Mouse (Mus musculus): ENCODE results near the gene Spindoc. TPM values are rescaled to one million over a fixed set of nuclear protein-coding genes. Genes with fewer than 3 reads are reported as not detected.

Gene Spindoc
- total and polyA plus RNA-seq, 3 experiments = 9.0 to 21.7 (median 10.6) TPM

- TF ChIP-seq USF2 (conservative IDR thresholded peaks at IDR 0.05; ENCODE audit: low read depth, low read length) = no peak
- Histone ChIP-seq H3K27ac (ENCODE audit: insufficient read depth, low read depth) (no peak overlapping the region), H3K9ac (ENCODE audit: insufficient read depth, low read depth) (no peak overlapping the region), H3K4me3 (replicated peaks in 1 of 3; ENCODE audit: low read depth in 2 of 3, low read length in 2 of 3, poor library complexity in 1 of 3) (no peak overlapping the region), H3K9me3 (replicated peaks; ENCODE audit: low read length) (no peaks in the 10 kb centered on the region), H3K4me2 (ENCODE audit: insufficient read depth, low read depth, poor library complexity, severe bottlenecking) (no peak overlapping the region), H3K36me3 (replicated peaks in 1 of 2; ENCODE audit: control insufficient read depth in 1 of 2, insufficient read depth in 1 of 2, low read length in 1 of 2) (peaks cover 0 to 44% of the 10 kb centered on the region in 2 experiments), H3K4me1 (ENCODE audit: control insufficient read depth in 1 of 2, insufficient read depth in 2 of 2) (peaks cover 22 to 85% of the 10 kb centered on the region in 2 experiments), H3K27me3 (replicated peaks) (no peaks in the 10 kb centered on the region), H3K79me2 (replicated peaks; ENCODE audit: control insufficient read depth, extremely low read depth, insufficient read depth, poor library complexity, severe bottlenecking) (peaks cover 18% of the 10 kb centered on the region)
- DNase-seq (ENCODE audit: extremely low read depth) = no peak
- dilution Hi-C loops (cut with MboI; ENCODE audit: extremely low pct_ligation_motif_present, extremely low pct_unique_long_range_greater_than_20kb, low sequenced_read_pairs) = no loop called here
- in situ Hi-C loops (cut with MboI; ENCODE audit: low pct_ligation_motif_present, low pct_unique_long_range_greater_than_20kb, low sequenced_read_pairs) = no loop called here
Observed at GRCm38 (mm10) chr19:7307995-7308770, 74.6 kb downstream of the Spindoc start.

GRCm38 (mm10) chr19:7306968-7307367, 75.8 kb downstream of the Spindoc start:
- in situ Hi-C loops (cut with MboI; ENCODE audit: low pct_ligation_motif_present, low pct_unique_long_range_greater_than_20kb, low sequenced_read_pairs) (no loop called here), dilution Hi-C loops (cut with MboI; ENCODE audit: extremely low pct_ligation_motif_present, extremely low pct_unique_long_range_greater_than_20kb, low sequenced_read_pairs) (no loop called here)
- no peak overlapping the region for H3K9ac ChIP-seq (ENCODE audit: insufficient read depth, low read depth)
- H3K79me2 ChIP-seq (replicated peaks; ENCODE audit: control insufficient read depth, extremely low read depth, insufficient read depth, poor library complexity, severe bottlenecking) = peaks cover 13% of the 10 kb centered on the region
- no peak overlapping the region for H3K4me2 ChIP-seq (ENCODE audit: insufficient read depth, low read depth, poor library complexity, severe bottlenecking)
- H3K27me3 ChIP-seq (replicated peaks) = no peaks in the 10 kb centered on the region
- H3K36me3 ChIP-seq (replicated peaks in 1 of 2; ENCODE audit: control insufficient read depth in 1 of 2, insufficient read depth in 1 of 2, low read length in 1 of 2) = peaks cover 0 to 55% of the 10 kb centered on the region in 2 experiments
- no peaks in the 10 kb centered on the region for H3K9me3 ChIP-seq (replicated peaks; ENCODE audit: low read length)
- TF ChIP-seq PAX5 (IDR thresholded peaks at IDR 0.05; ENCODE audit: low read length) (no peak), TBP (conservative IDR thresholded peaks at IDR 0.05; ENCODE audit: low read depth, low read length) (no peak), USF2 (conservative IDR thresholded peaks at IDR 0.05; ENCODE audit: low read depth, low read length) (no peak), EP300 (IDR thresholded peaks at IDR 0.05; ENCODE audit: low read length) (no peak), CHD2 (IDR thresholded peaks at IDR 0.05; ENCODE audit: low read length) (no peak), USF1 (IDR thresholded peaks at IDR 0.05; ENCODE audit: low read depth, low read length) (no peak), BHLHE40 (IDR thresholded peaks at IDR 0.05; ENCODE audit: low read depth, low read length) (no peak), MAX (IDR thresholded peaks at IDR 0.05; ENCODE audit: low read length) (no peak), CTCF (conservative IDR thresholded peaks at IDR 0.05 in 1 of 2, IDR thresholded peaks at IDR 0.05 in 1 of 2; ENCODE audit: low read depth in 2 of 2, low read length in 2 of 2) (no peak)
- peaks cover 22 to 86% of the 10 kb centered on the region in 2 experiments for H3K4me1 ChIP-seq (ENCODE audit: control insufficient read depth in 1 of 2, insufficient read depth in 2 of 2)
- DNase-seq (ENCODE audit: extremely low read depth) = no peak
- no peak overlapping the region for H3K27ac ChIP-seq (ENCODE audit: insufficient read depth, low read depth)
- no peak overlapping the region for H3K4me3 ChIP-seq (replicated peaks in 1 of 3; ENCODE audit: low read depth in 2 of 3, low read length in 2 of 3, poor library complexity in 1 of 3)

GRCm38 (mm10) chr19:7305380-7306310, 77.1 kb downstream of the Spindoc start:
- in situ Hi-C loops (cut with MboI; ENCODE audit: low pct_ligation_motif_present, low pct_unique_long_range_greater_than_20kb, low sequenced_read_pairs) = no loop called here
- no peak overlapping the region for H3K9ac ChIP-seq (ENCODE audit: insufficient read depth, low read depth)
- peaks cover 13 to 82% of the 10 kb centered on the region in 2 experiments for H3K4me1 ChIP-seq (ENCODE audit: control insufficient read depth in 1 of 2, insufficient read depth in 2 of 2)
- no peak for TF ChIP-seq MAFK (IDR thresholded peaks at IDR 0.05; ENCODE audit: insufficient replicate concordance, low read length)
- TF ChIP-seq MAX (IDR thresholded peaks at IDR 0.05; ENCODE audit: low read length) = no peak
- TF ChIP-seq RCOR1 (conservative IDR thresholded peaks at IDR 0.05; ENCODE audit: low read depth, low read length) = no peak
- TF ChIP-seq ZKSCAN1 (IDR thresholded peaks at IDR 0.05; ENCODE audit: borderline replicate concordance, low read depth, low read length) = no peak
- no peak for TF ChIP-seq KAT2A (IDR thresholded peaks at IDR 0.05; ENCODE audit: insufficient replicate concordance, low read length)
- no peak for TF ChIP-seq USF2 (conservative IDR thresholded peaks at IDR 0.05; ENCODE audit: low read depth, low read length)
- no peak for TF ChIP-seq UBTF (IDR thresholded peaks at IDR 0.05; ENCODE audit: low read depth, low read length)
- no peak for TF ChIP-seq POLR2AphosphoS2 (IDR thresholded peaks at IDR 0.05; ENCODE audit: low read depth, low read length)
- no peak for TF ChIP-seq USF1 (IDR thresholded peaks at IDR 0.05; ENCODE audit: low read depth, low read length)
- no peak for TF ChIP-seq POLR2A (IDR thresholded peaks at IDR 0.05; ENCODE audit: low read depth, low read length)
- no peak for TF ChIP-seq HCFC1 (IDR thresholded peaks at IDR 0.05; ENCODE audit: low read depth, low read length)
- no peak for TF ChIP-seq ETS1 (conservative IDR thresholded peaks at IDR 0.05; ENCODE audit: low read depth, low read length)
- TF ChIP-seq RAD21 (IDR thresholded peaks at IDR 0.05; ENCODE audit: low read depth, low read length) = no peak
- no peak for TF ChIP-seq JUND (conservative IDR thresholded peaks at IDR 0.05; ENCODE audit: low read depth, low read length)
- no peak for TF ChIP-seq CHD2 (IDR thresholded peaks at IDR 0.05; ENCODE audit: low read length)
- TF ChIP-seq MEF2A (IDR thresholded peaks at IDR 0.05; ENCODE audit: borderline replicate concordance, low read depth, low read length) = no peak
- TF ChIP-seq TBP (conservative IDR thresholded peaks at IDR 0.05; ENCODE audit: low read depth, low read length) = no peak
- TF ChIP-seq NELFE (IDR thresholded peaks at IDR 0.05; ENCODE audit: low read depth, low read length) = no peak
- H3K27ac ChIP-seq (ENCODE audit: insufficient read depth, low read depth) = no peak overlapping the region
- H3K4me2 ChIP-seq (ENCODE audit: insufficient read depth, low read depth, poor library complexity, severe bottlenecking) = no peak overlapping the region
- H3K36me3 ChIP-seq (replicated peaks in 1 of 2; ENCODE audit: control insufficient read depth in 1 of 2, insufficient read depth in 1 of 2, low read length in 1 of 2) = peaks cover 0 to 66% of the 10 kb centered on the region in 2 experiments
- no peak overlapping the region for H3K4me3 ChIP-seq (replicated peaks in 1 of 3; ENCODE audit: low read depth in 2 of 3, low read length in 2 of 3, poor library complexity in 1 of 3)
- peaks cover 5% of the 10 kb centered on the region for H3K79me2 ChIP-seq (replicated peaks; ENCODE audit: control insufficient read depth, extremely low read depth, insufficient read depth, poor library complexity, severe bottlenecking)
- dilution Hi-C loops (cut with MboI; ENCODE audit: extremely low pct_ligation_motif_present, extremely low pct_unique_long_range_greater_than_20kb, low sequenced_read_pairs) = no loop called here
- no peak for DNase-seq (ENCODE audit: extremely low read depth)
- H3K9me3 ChIP-seq (replicated peaks; ENCODE audit: low read length) = no peaks in the 10 kb centered on the region
- no peaks in the 10 kb centered on the region for H3K27me3 ChIP-seq (replicated peaks)

Data from CH12.LX (cell line).